Mouse (Mus musculus) heart, postnatal 0 days (tissue): ENCODE data around the gene Sema5a.

Experiments
- CTCF ChIP-seq: IDR thresholded peaks from 2 replicates; pipeline ENCODE4 v1.5.1; 2016; ENCODE audit warnings: antibody characterized with exemption, control low read depth, low read depth
- EP300 ChIP-seq: IDR thresholded peaks from 2 replicates; pipeline ENCODE4 v1.6.1; 2016; ENCODE audit warnings: antibody characterized with exemption, low read depth

DNA sequence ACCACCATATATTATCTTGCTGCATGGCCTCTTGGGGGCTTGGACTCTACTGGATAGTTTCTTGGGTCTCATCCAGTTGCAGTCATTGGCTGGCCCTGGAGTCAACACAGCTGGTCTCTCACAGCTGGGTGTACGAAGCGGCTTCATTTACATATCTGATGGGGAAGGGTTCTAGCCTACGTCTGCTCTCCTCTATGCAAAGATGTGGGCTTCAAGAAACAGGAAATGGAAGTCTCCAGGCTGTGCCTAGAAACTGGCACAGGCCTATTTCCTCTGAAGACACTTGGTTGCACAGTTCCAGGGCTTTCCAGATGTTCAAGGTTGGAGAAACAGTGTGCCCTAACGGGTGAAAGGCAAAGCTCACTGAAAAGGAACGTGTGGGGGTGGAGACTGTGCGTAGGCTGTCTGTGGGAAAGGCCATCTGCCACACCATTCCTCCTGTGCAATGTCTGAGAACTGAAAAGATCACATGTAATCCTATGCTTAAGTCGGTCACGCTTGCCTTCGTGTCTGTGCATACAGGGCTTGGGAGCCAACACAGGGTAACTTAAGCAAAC is 20.8 kb downstream of the Sema5a start:
- TF ChIP-seq CTCF (no peak), EP300 (no peak)
